Mouse (Mus musculus) heart, postnatal 0 days (tissue): ENCODE results near the gene Izumo4.

Source experiments
- CTCF ChIP-seq: IDR thresholded peaks from 2 replicates; pipeline ENCODE4 v1.5.1; 2016; ENCODE audit warnings: antibody characterized with exemption, control low read depth, low read depth
- EP300 ChIP-seq: IDR thresholded peaks from 2 replicates; pipeline ENCODE4 v1.6.1; 2016; ENCODE audit warnings: antibody characterized with exemption, low read depth

- TF ChIP-seq CTCF (no peak), EP300 (no peak)
These were observed 15.4 kb upstream of the Izumo4 start for GRCm38 (mm10) chr10:80686617-80687016.
